Mouse (Mus musculus): ENCODE measurements around the gene Loxl1. TPM values are rescaled to one million over a fixed set of nuclear protein-coding genes. Genes with fewer than 3 reads are reported as not detected.
A peak's percentile ranks its signal among the peaks of the same experiment; 100 is the strongest.

The Loxl1 gene
- 34.1 and 36.2 TPM in 2 replicates for polyA plus RNA-seq (2015; fragmentation: Nextera tagmentation; extraction: Ambion mirVana)

- Histone ChIP-seq H3K27ac (peak within 1 kb of the TSS; percentile 70), H3K4me3 (replicated peaks) (peak within 1 kb of the TSS; percentile 51), H3K4me2 (replicated peaks) (peak within 1 kb of the TSS; percentile 88), H3K36me3 (no peaks in the 10 kb centered on the region), H3K9ac (peak within 1 kb of the TSS; percentile 56), H3K27me3 (replicated peaks) (peaks cover 17% of the 10 kb centered on the region), H3K9me3 (no peaks in the 10 kb centered on the region), H3K4me1 (replicated peaks) (peaks cover 57% of the 10 kb centered on the region)
- peak; percentile 72 for ATAC-seq
- WGBS = 2% methylated on average over 21 of the region's 21 CpGs
Observed at GRCm38 (mm10) chr9:58312944-58313359, at the start of gene Loxl1. TSS of gene Loxl1 (minus strand) at chr9:58313186.

- Histone ChIP-seq H3K4me1 (replicated peaks) (no peaks in the 10 kb centered on the region), H3K27me3 (replicated peaks) (no peaks in the 10 kb centered on the region), H3K9ac (no peak overlapping the region), H3K9me3 (no peaks in the 10 kb centered on the region), H3K4me2 (replicated peaks) (no peak overlapping the region), H3K4me3 (replicated peaks) (no peak overlapping the region), H3K36me3 (no peaks in the 10 kb centered on the region), H3K27ac (no peak overlapping the region)
- 80% methylated on average over 7 of the region's 7 CpGs for WGBS
- no peak for ATAC-seq
Observed at GRCm38 (mm10) chr9:58361956-58362355, 49.0 kb upstream of the Loxl1 start.

- H3K9ac ChIP-seq = no peak overlapping the region
- H3K36me3 ChIP-seq = no peaks in the 10 kb centered on the region
- no peak overlapping the region for H3K4me2 ChIP-seq (replicated peaks)
- H3K4me3 ChIP-seq (replicated peaks) = no peak overlapping the region
- WGBS = 70% methylated on average over 1 of the region's 1 CpGs
- no peaks in the 10 kb centered on the region for H3K4me1 ChIP-seq (replicated peaks)
- H3K27me3 ChIP-seq (replicated peaks) = no peaks in the 10 kb centered on the region
- no peaks in the 10 kb centered on the region for H3K9me3 ChIP-seq
- no peak overlapping the region for H3K27ac ChIP-seq
- no peak for ATAC-seq
Observed at GRCm38 (mm10) chr9:58361373-58361772, 48.4 kb upstream of the Loxl1 start.

- 26% methylated on average over 6 of the region's 6 CpGs for WGBS
- H3K9me3 ChIP-seq = no peaks in the 10 kb centered on the region
- H3K27me3 ChIP-seq (replicated peaks) = no peaks in the 10 kb centered on the region
- no peak overlapping the region for H3K4me2 ChIP-seq (replicated peaks)
- H3K27ac ChIP-seq = no peak overlapping the region
- no peak for ATAC-seq
- H3K36me3 ChIP-seq = no peaks in the 10 kb centered on the region
- H3K9ac ChIP-seq = no peak overlapping the region
- no peaks in the 10 kb centered on the region for H3K4me1 ChIP-seq (replicated peaks)
- H3K4me3 ChIP-seq (replicated peaks) = no peak overlapping the region
Observed at GRCm38 (mm10) chr9:58355262-58356050, 42.5 kb upstream of the Loxl1 start.

GRCm38 (mm10) chr9:58354701-58355100, 41.7 kb upstream of the Loxl1 start:
- 70% methylated on average over 6 of the region's 6 CpGs for WGBS
- no peak for ATAC-seq
- no peaks in the 10 kb centered on the region for H3K9me3 ChIP-seq

GRCm38 (mm10) chr9:58353224-58353623, 40.2 kb upstream of the Loxl1 start:
- H3K4me2 ChIP-seq (replicated peaks) = no peak overlapping the region
- H3K9ac ChIP-seq = no peak overlapping the region
- no peaks in the 10 kb centered on the region for H3K4me1 ChIP-seq (replicated peaks)
- no peak overlapping the region for H3K4me3 ChIP-seq (replicated peaks)
- H3K9me3 ChIP-seq = no peaks in the 10 kb centered on the region
- H3K27ac ChIP-seq = no peak overlapping the region
- H3K36me3 ChIP-seq = no peaks in the 10 kb centered on the region
- 82% methylated on average over 6 of the region's 6 CpGs for WGBS
- no peak for ATAC-seq
- no peaks in the 10 kb centered on the region for H3K27me3 ChIP-seq (replicated peaks)

More at GRCm38 (mm10) chr9:58354701-58355100, 41.7 kb upstream of the Loxl1 start:
- Histone ChIP-seq H3K4me1 (replicated peaks) (no peaks in the 10 kb centered on the region), H3K36me3 (no peaks in the 10 kb centered on the region), H3K9ac (no peak overlapping the region), H3K4me3 (replicated peaks) (no peak overlapping the region), H3K4me2 (replicated peaks) (no peak overlapping the region), H3K27ac (no peak overlapping the region), H3K27me3 (replicated peaks) (no peaks in the 10 kb centered on the region)

GRCm38 (mm10) chr9:58347795-58348194, 34.8 kb upstream of the Loxl1 start:
- ATAC-seq = no peak
- H3K36me3 ChIP-seq = no peaks in the 10 kb centered on the region
- H3K4me3 ChIP-seq (replicated peaks) = no peak overlapping the region
- WGBS = 89% methylated on average over 6 of the region's 6 CpGs
- H3K27ac ChIP-seq = no peak overlapping the region
- no peak overlapping the region for H3K9ac ChIP-seq
- H3K4me2 ChIP-seq (replicated peaks) = no peak overlapping the region
- no peaks in the 10 kb centered on the region for H3K4me1 ChIP-seq (replicated peaks)
- H3K27me3 ChIP-seq (replicated peaks) = no peaks in the 10 kb centered on the region
- no peaks in the 10 kb centered on the region for H3K9me3 ChIP-seq

- Histone ChIP-seq H3K9me3 (no peaks in the 10 kb centered on the region), H3K27me3 (replicated peaks) (no peaks in the 10 kb centered on the region), H3K27ac (no peak overlapping the region), H3K9ac (no peak overlapping the region), H3K4me2 (replicated peaks) (no peak overlapping the region), H3K36me3 (no peaks in the 10 kb centered on the region), H3K4me1 (replicated peaks) (no peaks in the 10 kb centered on the region), H3K4me3 (replicated peaks) (no peak overlapping the region)
- ATAC-seq = no peak
- WGBS = 17% methylated on average over 10 of the region's 10 CpGs
Observed at GRCm38 (mm10) chr9:58346498-58346897, 33.5 kb upstream of the Loxl1 start.

- no peaks in the 10 kb centered on the region for H3K36me3 ChIP-seq
- no peak overlapping the region for H3K27ac ChIP-seq
- no peaks in the 10 kb centered on the region for H3K9me3 ChIP-seq
- H3K4me3 ChIP-seq (replicated peaks) = no peak overlapping the region
- H3K4me1 ChIP-seq (replicated peaks) = no peaks in the 10 kb centered on the region
- 51% methylated on average over 7 of the region's 7 CpGs for WGBS
- no peak overlapping the region for H3K9ac ChIP-seq
- H3K4me2 ChIP-seq (replicated peaks) = no peak overlapping the region
- no peaks in the 10 kb centered on the region for H3K27me3 ChIP-seq (replicated peaks)
- ATAC-seq = no peak
Observed at GRCm38 (mm10) chr9:58345963-58346362, 33.0 kb upstream of the Loxl1 start.

- no peaks in the 10 kb centered on the region for H3K9me3 ChIP-seq
- WGBS = 90% methylated on average over 1 of the region's 1 CpGs
- no peak overlapping the region for H3K4me3 ChIP-seq (replicated peaks)
- no peak for ATAC-seq
- no peaks in the 10 kb centered on the region for H3K4me1 ChIP-seq (replicated peaks)
- H3K27me3 ChIP-seq (replicated peaks) = no peaks in the 10 kb centered on the region
- no peaks in the 10 kb centered on the region for H3K36me3 ChIP-seq
- no peak overlapping the region for H3K4me2 ChIP-seq (replicated peaks)
- H3K9ac ChIP-seq = no peak overlapping the region
- no peak overlapping the region for H3K27ac ChIP-seq
Observed at GRCm38 (mm10) chr9:58341795-58342194, 28.8 kb upstream of the Loxl1 start.

- Histone ChIP-seq H3K9me3 (no peaks in the 10 kb centered on the region), H3K27ac (no peak overlapping the region), H3K4me1 (replicated peaks) (no peaks in the 10 kb centered on the region), H3K4me2 (replicated peaks) (no peak overlapping the region), H3K4me3 (replicated peaks) (no peak overlapping the region), H3K36me3 (no peaks in the 10 kb centered on the region), H3K9ac (no peak overlapping the region), H3K27me3 (replicated peaks) (no peaks in the 10 kb centered on the region)
- ATAC-seq = no peak
- 70% methylated on average over 8 of the region's 8 CpGs for WGBS
Observed at GRCm38 (mm10) chr9:58336650-58337281, 23.8 kb upstream of the Loxl1 start.

- no peak overlapping the region for H3K4me2 ChIP-seq (replicated peaks)
- H3K27me3 ChIP-seq (replicated peaks) = no peaks in the 10 kb centered on the region
- no peaks in the 10 kb centered on the region for H3K4me1 ChIP-seq (replicated peaks)
- H3K9me3 ChIP-seq = no peaks in the 10 kb centered on the region
- H3K9ac ChIP-seq = no peak overlapping the region
- H3K36me3 ChIP-seq = no peaks in the 10 kb centered on the region
- ATAC-seq = no peak
- WGBS = 64% methylated on average over 3 of the region's 3 CpGs
- no peak overlapping the region for H3K4me3 ChIP-seq (replicated peaks)
- no peak overlapping the region for H3K27ac ChIP-seq
Observed at GRCm38 (mm10) chr9:58331276-58331675, 18.3 kb upstream of the Loxl1 start.

GRCm38 (mm10) chr9:58330293-58330692, 17.3 kb upstream of the Loxl1 start:
- ATAC-seq = no peak
- H3K9ac ChIP-seq = no peak overlapping the region
- no peaks in the 10 kb centered on the region for H3K9me3 ChIP-seq

More at GRCm38 (mm10) chr9:58330293-58330692, 17.3 kb upstream of the Loxl1 start:
- no peaks in the 10 kb centered on the region for H3K4me1 ChIP-seq (replicated peaks)
- H3K4me3 ChIP-seq (replicated peaks) = no peak overlapping the region
- H3K4me2 ChIP-seq (replicated peaks) = no peak overlapping the region
- H3K27ac ChIP-seq = no peak overlapping the region
- no peaks in the 10 kb centered on the region for H3K27me3 ChIP-seq (replicated peaks)
- no peaks in the 10 kb centered on the region for H3K36me3 ChIP-seq
- WGBS = 23% methylated on average over 5 of the region's 5 CpGs
